Mouse (Mus musculus) kidney, embryonic 16.5 days (tissue): Measurements from ENCODE around the gene Ccdc174. TPM values are rescaled to one million over a fixed set of nuclear protein-coding genes. Genes with fewer than 3 reads are reported as not detected.

Experiments used
- ATAC-seq: fragments of 200-750 bp; cut with Nextera tagmentation; 2 replicates; pipeline ENCODE4 v1.8.0; 2017; ENCODE audit warnings: moderate TSS enrichment; ENCODE audit not compliant: low FRiP score, low TSS enrichment
- H3K27ac ChIP-seq: fragments of 300-500 bp; sonication (generic); 2 replicates; pipeline ENCODE4 v1.5.1; 2014; ENCODE audit warnings: low read length
- H3K27me3 ChIP-seq: fragments of 300-500 bp; sonication (generic); 2 replicates; pipeline ENCODE4 v1.6.1; 2014; ENCODE audit warnings: low read length, control low read depth, mixed read lengths; ENCODE audit not compliant: insufficient read depth
- H3K36me3 ChIP-seq: fragments of 300-500 bp; sonication (generic); 2 replicates; pipeline ENCODE4 v1.6.1; 2014; ENCODE audit warnings: low read length, control low read depth, mixed read lengths; ENCODE audit not compliant: insufficient read depth
- H3K4me1 ChIP-seq: fragments of 300-500 bp; sonication (generic); 2 replicates; pipeline ENCODE4 v1.6.1; 2014; ENCODE audit warnings: low read length, control low read depth, mixed read lengths; ENCODE audit not compliant: insufficient read depth
- H3K4me2 ChIP-seq: fragments of 300-500 bp; sonication (generic); replicated peaks from 2 replicates; pipeline ENCODE4 v1.6.1; 2014; ENCODE audit warnings: low read depth, low read length
- H3K4me3 ChIP-seq: fragments of 300-500 bp; sonication (generic); 2 replicates; pipeline ENCODE4 v1.5.1; 2014; ENCODE audit warnings: mild to moderate bottlenecking, low read length
- H3K9ac ChIP-seq: fragments of 300-500 bp; sonication (generic); replicated peaks from 2 replicates; pipeline ENCODE4 v1.6.1; 2014; ENCODE audit warnings: low read length
- H3K9me3 ChIP-seq: fragments of 300-500 bp; sonication (generic); 2 replicates; pipeline ENCODE4 v1.6.1; 2016; ENCODE audit warnings: low read length, control low read depth
- WGBS: fragments of 180-500 bp; shearing (Covaris S2); extraction: QIAGEN DNeasy Blood & Tissue Kit; methylation state at CpG from one replicate; pipeline ENCODE4 v1.1.7; 2014; 5-methylcytosine and 5-hydroxymethylcytosine counted together
- polyA plus RNA-seq: library from polyadenylated mRNA; unstranded; fragments of >200 nt; fragmentation: Nextera tagmentation; extraction: Ambion mirVana; gene quantifications from 2 replicates; pipeline ENCODE4 v1.2.1, GENCODE M21; 2015

Ccdc174 gene
- polyA plus RNA-seq, 1 experiment from 2014 or later = 26.7 TPM

DNA sequence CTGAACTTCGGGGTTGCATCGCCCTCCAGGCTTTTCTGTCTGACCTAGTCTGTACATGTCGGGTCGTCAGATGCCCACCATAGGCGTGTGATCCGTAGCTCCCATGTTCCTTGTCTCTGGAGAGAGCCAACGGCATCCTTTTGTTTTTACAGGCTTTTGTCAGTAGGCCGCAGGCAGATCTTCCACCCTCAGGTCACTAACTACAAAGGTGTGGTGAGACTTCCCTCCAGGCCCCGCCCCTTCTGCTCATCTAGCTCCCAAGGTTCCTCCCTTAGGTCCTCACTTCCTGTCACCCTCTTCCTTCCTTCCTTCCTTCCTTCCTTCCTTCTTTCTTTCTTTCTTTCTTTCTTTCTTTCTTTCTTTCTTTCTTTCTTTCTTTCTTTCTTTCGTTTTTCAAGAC is 36.2 kb downstream of the Ccdc174 start:
- 89% methylated on average over 10 of the region's 10 CpGs for WGBS
- H3K4me2 ChIP-seq = no peak overlapping the region
- H3K4me1 ChIP-seq = no peaks in the 10 kb centered on the region
- H3K36me3 ChIP-seq = no peaks in the 10 kb centered on the region
- H3K27me3 ChIP-seq = no peaks in the 10 kb centered on the region
- ATAC-seq = no peak
- no peak overlapping the region for H3K27ac ChIP-seq
- H3K9me3 ChIP-seq = no peaks in the 10 kb centered on the region
- H3K4me3 ChIP-seq = no peak overlapping the region
- no peak overlapping the region for H3K9ac ChIP-seq

DNA sequence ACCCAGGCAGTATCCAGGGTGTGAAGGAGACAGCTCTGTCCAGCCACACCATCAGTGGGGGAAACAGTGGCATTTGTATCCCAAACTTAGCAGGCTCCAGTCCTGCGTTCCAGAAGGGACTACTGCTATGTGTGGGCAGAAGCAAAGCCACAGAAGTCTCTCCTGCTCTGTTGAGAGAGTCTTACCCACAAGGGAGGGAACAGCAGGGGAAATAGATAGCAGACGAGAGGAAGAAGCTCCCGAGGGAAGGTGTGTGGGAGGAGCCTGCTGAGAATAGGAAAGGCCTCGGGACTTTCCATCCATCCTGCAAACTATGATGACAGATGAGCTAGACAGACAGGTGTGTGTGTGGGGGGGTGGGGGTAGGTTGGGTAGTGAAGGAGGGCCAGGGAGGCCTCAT is 39.4 kb downstream of the Ccdc174 start:
- H3K4me1 ChIP-seq = no peaks in the 10 kb centered on the region
- no peaks in the 10 kb centered on the region for H3K27me3 ChIP-seq
- no peak for ATAC-seq
- no peaks in the 10 kb centered on the region for H3K36me3 ChIP-seq
- no peak overlapping the region for H3K4me2 ChIP-seq
- H3K9me3 ChIP-seq = no peaks in the 10 kb centered on the region
- no peak overlapping the region for H3K27ac ChIP-seq
- WGBS = 25% methylated on average over 4 of the region's 4 CpGs
- no peak overlapping the region for H3K9ac ChIP-seq
- no peak overlapping the region for H3K4me3 ChIP-seq

DNA sequence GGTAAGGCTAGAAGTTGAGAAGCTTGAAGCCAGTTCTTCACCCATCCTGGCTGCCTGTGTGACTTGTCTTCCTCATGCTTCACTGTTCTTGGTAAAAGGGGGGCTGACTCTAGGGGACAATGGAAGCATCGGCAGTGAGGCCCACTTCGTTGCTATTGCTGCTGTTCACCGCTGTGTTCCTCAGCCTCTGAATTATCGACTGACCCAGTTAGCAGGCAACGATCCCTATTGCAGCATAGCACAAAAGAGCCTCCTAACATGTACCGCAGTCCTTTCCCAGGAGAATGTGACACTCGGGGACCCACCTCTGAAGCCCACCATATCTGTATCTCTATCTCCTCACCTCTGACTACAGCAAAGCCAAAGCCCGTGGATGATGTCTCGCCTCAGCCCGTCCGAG is 39.9 kb downstream of the Ccdc174 start:
- H3K27me3 ChIP-seq = no peaks in the 10 kb centered on the region
- 86% methylated on average over 11 of the region's 11 CpGs for WGBS
- no peak overlapping the region for H3K9ac ChIP-seq
- no peak overlapping the region for H3K27ac ChIP-seq
- no peak for ATAC-seq
- H3K9me3 ChIP-seq = no peaks in the 10 kb centered on the region
- no peak overlapping the region for H3K4me2 ChIP-seq
- H3K36me3 ChIP-seq = no peaks in the 10 kb centered on the region
- H3K4me1 ChIP-seq = no peaks in the 10 kb centered on the region
- no peak overlapping the region for H3K4me3 ChIP-seq

DNA sequence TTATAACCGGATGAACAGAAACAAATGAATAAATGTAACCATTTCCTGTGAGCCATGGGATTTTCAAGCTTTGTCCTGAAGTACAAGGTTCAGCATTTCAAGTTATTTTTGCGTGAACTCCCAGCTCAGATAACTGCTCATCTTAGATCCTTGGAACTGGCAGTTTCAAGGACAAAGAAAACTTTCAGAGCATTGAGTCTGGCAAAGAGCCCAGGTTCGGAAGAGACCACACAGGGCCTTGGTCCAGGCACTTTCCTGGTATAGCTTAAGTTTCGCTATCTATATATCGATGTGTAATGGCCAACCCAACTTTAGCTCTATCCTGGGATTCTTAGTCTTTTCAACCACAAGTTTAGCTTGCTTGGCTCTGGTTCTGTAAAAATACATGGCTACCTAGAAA is 53.4 kb downstream of the Ccdc174 start:
- Histone ChIP-seq H3K4me2 (no peak overlapping the region), H3K4me3 (no peak overlapping the region), H3K27ac (no peak overlapping the region), H3K4me1 (peaks cover 4% of the 10 kb centered on the region; the same call in 1 of the 2 replicates), H3K9me3 (no peaks in the 10 kb centered on the region), H3K36me3 (no peaks in the 10 kb centered on the region), H3K27me3 (no peaks in the 10 kb centered on the region), H3K9ac (no peak overlapping the region)
- WGBS = 61% methylated on average over 5 of the region's 5 CpGs
- ATAC-seq = no peak

DNA sequence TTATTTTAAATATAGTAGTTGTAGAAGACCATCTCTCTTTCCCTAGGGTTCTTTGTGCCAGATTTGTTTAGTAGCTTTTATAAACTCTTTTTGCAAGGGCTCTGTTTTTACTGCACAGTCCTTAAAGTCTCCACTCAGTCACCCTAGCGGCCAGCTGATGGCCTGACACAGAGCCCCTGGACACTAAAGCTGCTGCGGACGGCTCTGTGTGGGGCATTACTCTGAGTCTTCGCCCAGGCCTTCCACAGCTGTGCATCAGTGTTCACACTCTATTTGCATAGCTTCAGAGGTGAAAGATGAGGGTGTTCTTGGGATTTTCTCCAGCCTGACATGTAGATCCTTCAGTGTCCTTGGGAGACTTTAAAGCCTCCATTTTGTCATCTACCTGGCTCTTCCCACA is 60.6 kb downstream of the Ccdc174 start:
- H3K36me3 ChIP-seq = no peaks in the 10 kb centered on the region
- no peak overlapping the region for H3K4me2 ChIP-seq
- no peak overlapping the region for H3K27ac ChIP-seq
- no peak overlapping the region for H3K9ac ChIP-seq
- no peak for ATAC-seq
- no peak overlapping the region for H3K4me3 ChIP-seq
- peaks cover 9% of the 10 kb centered on the region for H3K4me1 ChIP-seq
- no peaks in the 10 kb centered on the region for H3K27me3 ChIP-seq
- WGBS = 36% methylated on average over 4 of the region's 4 CpGs
- no peaks in the 10 kb centered on the region for H3K9me3 ChIP-seq

DNA sequence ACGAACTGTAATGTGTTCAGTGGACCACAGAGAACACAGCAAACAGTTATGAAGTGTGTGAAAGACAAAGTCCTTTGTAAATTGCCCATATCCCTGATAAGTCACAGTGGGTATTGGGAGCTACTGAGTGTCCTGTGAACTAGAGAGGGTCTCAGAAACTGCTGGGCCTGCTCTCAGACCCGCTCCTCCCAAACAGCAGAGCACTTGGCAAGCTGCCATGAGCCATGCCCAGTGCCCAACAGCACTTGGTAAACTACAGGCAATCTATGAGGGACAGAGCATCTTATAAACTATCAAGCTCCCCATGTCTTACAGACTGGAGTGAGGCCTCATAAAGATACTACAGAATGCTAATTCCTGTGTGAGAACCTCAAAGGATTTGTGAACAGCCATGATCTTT is 70.6 kb downstream of the Ccdc174 start:
- no peak overlapping the region for H3K9ac ChIP-seq
- H3K36me3 ChIP-seq = no peaks in the 10 kb centered on the region
- 51% methylated on average over 2 of the region's 2 CpGs for WGBS
- peaks cover under 1% of the 10 kb centered on the region; the same call in 1 of the 2 replicates for H3K4me1 ChIP-seq
- H3K4me3 ChIP-seq = no peak overlapping the region
- H3K4me2 ChIP-seq = no peak overlapping the region
- H3K27ac ChIP-seq = no peak overlapping the region
- no peak for ATAC-seq
- no peaks in the 10 kb centered on the region for H3K9me3 ChIP-seq
- H3K27me3 ChIP-seq = no peaks in the 10 kb centered on the region

Other genes starting within 250 kb of the Ccdc174 start
- gene Slc6a6, start 194.0 kb upstream of the Ccdc174 start, polyA plus RNA-seq = 82.9 and 96.3 TPM in 2 replicates
- gene Grip2, start 50.8 kb upstream of the Ccdc174 start, polyA plus RNA-seq = 0.59 and 0.84 TPM in 2 replicates
- gene 4930590J08Rik, start 24.8 kb downstream of the Ccdc174 start, polyA plus RNA-seq = 0.32 and 0.42 TPM in 2 replicates
- 20.8 and 22.9 TPM in 2 replicates for gene Fgd5, start 100.8 kb downstream of the Ccdc174 start, polyA plus RNA-seq
- 12.6 and 16.5 TPM in 2 replicates for gene Nr2c2, start 213.3 kb downstream of the Ccdc174 start, polyA plus RNA-seq